Mouse (Mus musculus) adrenal gland (tissue): ENCODE data around the gene Jmjd7.

Experiments used
- intact Hi-C: fragments of 180-260 bp; cut with DNase I; formaldehyde crosslinking; loops from one replicate; pipeline ENCODE4 v1.15.1; 2025
- microRNA-seq, 2 experiments: library from miRNA; unstranded; fragments of <30 nt; microRNA quantifications; one replicate each; pipeline ENCODE4; 2019

Gene Jmjd7

GRCm38 (mm10) chr2:120058818-120059217 lies 31.5 kb downstream of the Jmjd7 start:
- intact Hi-C loops: no loop called here

GRCm38 (mm10) chr2:120059466-120059865 lies 32.2 kb downstream of the Jmjd7 start:
- intact Hi-C loops: no loop called here

- intact Hi-C loops: no loop called here
Measured at GRCm38 (mm10) chr2:120060190-120060589, 32.9 kb downstream of the Jmjd7 start.

- intact Hi-C loops: no loop called here
Measured at GRCm38 (mm10) chr2:120060651-120061050, 33.4 kb downstream of the Jmjd7 start.

GRCm38 (mm10) chr2:120062248-120062647 lies 35.0 kb downstream of the Jmjd7 start:
- intact Hi-C loops: no loop called here

- intact Hi-C loops: no loop called here
Measured at GRCm38 (mm10) chr2:120064639-120065038, 37.4 kb downstream of the Jmjd7 start.

- intact Hi-C loops: no loop called here
Measured at GRCm38 (mm10) chr2:120065243-120065642, 38.0 kb downstream of the Jmjd7 start.

- intact Hi-C loops: no loop called here
Measured at GRCm38 (mm10) chr2:120066224-120066623, 38.9 kb downstream of the Jmjd7 start.

- intact Hi-C loops: no loop called here
Measured at GRCm38 (mm10) chr2:120068555-120069465, 41.5 kb downstream of the Jmjd7 start.

GRCm38 (mm10) chr2:120069466-120069990 lies 42.2 kb downstream of the Jmjd7 start:
- intact Hi-C loops: no loop called here

- intact Hi-C loops: loop anchor here (10.0 kb wide), 1 partner anchor 99 kb away; the partner anchor contains the start of gene Mapkbp1
Measured at GRCm38 (mm10) chr2:120074096-120074495, 46.8 kb downstream of the Jmjd7 start.

- intact Hi-C loops: loop anchor here (10.0 kb wide), 1 partner anchor 101 kb away; the partner anchor contains the start of gene Mapkbp1
Measured at GRCm38 (mm10) chr2:120076076-120076705, 48.9 kb downstream of the Jmjd7 start.

Small RNA genes lying within 50 kb of the gene (microRNA-seq; reads per million reads assigned to microRNA genes)
- gene Mir7665: 0.23 to 0.25 reads per million in 2 experiments
